Mouse (Mus musculus) liver, adult 2 months (tissue): Measurements from ENCODE around the gene Clcn6. TPM values are rescaled to one million over a fixed set of nuclear protein-coding genes. Genes with fewer than 3 reads are reported as not detected.

Source experiments
- DNase-seq: peaks from one replicate; pipeline ENCODE4 v3.0.0-alpha.2; 2011; ENCODE audit warnings: low read depth, low spot score; ENCODE audit errors: extremely low read depth
- H3K27ac ChIP-seq: fragments of 200-500 bp; replicated peaks from 2 replicates; pipeline ENCODE4 v1.5.1; 2012; ENCODE audit warnings: low read depth, mild to moderate bottlenecking, control low read depth, inconsistent platforms, low read length; ENCODE audit not compliant: insufficient read depth
- H3K27me3 ChIP-seq: fragments of 200-500 bp; 2 replicates; pipeline ENCODE4 v1.6.1; 2012; ENCODE audit warnings: mild to moderate bottlenecking, moderate library complexity, low read length, inconsistent platforms; ENCODE audit not compliant: control insufficient read depth, insufficient read depth
- H3K36me3 ChIP-seq: fragments of 200-500 bp; 2 replicates; pipeline ENCODE4 v1.6.1; 2012; ENCODE audit warnings: low read length, inconsistent platforms; ENCODE audit not compliant: control insufficient read depth, insufficient read depth
- H3K4me1 ChIP-seq: fragments of 200-500 bp; 2 replicates; pipeline ENCODE4 v1.6.1; 2011; ENCODE audit warnings: low read length; ENCODE audit not compliant: control insufficient read depth, insufficient read depth
- H3K4me3 ChIP-seq: fragments of 200-500 bp; 2 replicates; pipeline ENCODE4 v1.5.1; 2011; ENCODE audit warnings: low read depth, mild to moderate bottlenecking, control low read depth, low read length, moderate library complexity; ENCODE audit not compliant: insufficient read depth
- H3K79me2 ChIP-seq: fragments of 200-500 bp; 2 replicates; pipeline ENCODE4 v1.6.1; 2012; ENCODE audit warnings: inconsistent platforms, mild to moderate bottlenecking, low read length, moderate library complexity; ENCODE audit not compliant: control insufficient read depth, insufficient read depth
- H3K9ac ChIP-seq: fragments of 200-500 bp; 2 replicates; pipeline ENCODE4 v1.6.1; 2012; ENCODE audit warnings: low read depth, mild to moderate bottlenecking, control low read depth, inconsistent platforms, low read length
- CTCF ChIP-seq: fragments of 200-500 bp; IDR thresholded peaks from 2 replicates; pipeline ENCODE4 v1.5.1; 2011; ENCODE audit warnings: low read depth, low read length, control low read depth
- POLR2A ChIP-seq: fragments of 200-500 bp; IDR thresholded peaks from 2 replicates; pipeline ENCODE4 v1.6.1; 2011; ENCODE audit warnings: low read length, control low read depth; ENCODE audit not compliant: insufficient read depth; ENCODE audit errors: extremely low read depth
- WGBS: fragments of 180-500 bp; shearing (Covaris S2); methylation state at CpG from one replicate; pipeline ENCODE4 v1.1.7; 2018; 5-methylcytosine and 5-hydroxymethylcytosine counted together
- polyA plus RNA-seq: library from polyadenylated mRNA; depleted of rRNA; stranded (reverse); fragments of >200 nt; gene quantifications from 2 replicates; pipeline ENCODE4 v1.2.3, GENCODE M21; 2012
- total RNA-seq: library from RNA; depleted of rRNA; stranded (reverse); fragments of >200 nt; gene quantifications from 2 replicates; pipeline ENCODE4 v1.2.3, GENCODE M21; 2014

Gene Clcn6
- total and polyA plus RNA-seq, 2 experiments = 1.8 to 5.3 TPM

DNA sequence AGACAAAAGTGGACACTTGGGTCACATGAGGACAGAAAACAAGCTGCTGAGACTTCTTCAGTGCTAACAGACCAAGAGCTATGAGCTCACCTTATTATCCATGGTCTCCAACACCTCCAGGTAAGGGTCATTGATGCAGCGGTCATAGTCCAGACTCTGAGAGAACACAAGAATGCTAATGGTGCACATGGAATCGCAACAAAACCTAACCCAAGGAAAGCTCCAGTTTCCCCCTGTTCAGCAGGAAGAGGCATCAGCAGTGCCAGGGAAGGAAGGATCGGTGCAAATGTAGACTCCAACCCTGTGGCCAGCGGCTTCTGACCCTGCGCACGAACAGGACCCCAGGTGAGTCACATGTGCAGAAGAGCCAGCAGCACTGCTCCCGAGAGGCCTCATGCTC, 9.3 kb downstream of the Clcn6 start:
- TF ChIP-seq CTCF = no peak
- TF ChIP-seq POLR2A = no peak
- Histone ChIP-seq H3K36me3 (peaks cover 7% of the 10 kb centered on the region), H3K79me2 (no peaks in the 10 kb centered on the region), H3K27me3 (no peaks in the 10 kb centered on the region), H3K4me3 (no peak overlapping the region), H3K27ac (no peak overlapping the region), H3K9ac (no peak overlapping the region), H3K4me1 (no peaks in the 10 kb centered on the region)
- no peak for DNase-seq
- 96% methylated on average over 7 of the region's 7 CpGs for WGBS

DNA sequence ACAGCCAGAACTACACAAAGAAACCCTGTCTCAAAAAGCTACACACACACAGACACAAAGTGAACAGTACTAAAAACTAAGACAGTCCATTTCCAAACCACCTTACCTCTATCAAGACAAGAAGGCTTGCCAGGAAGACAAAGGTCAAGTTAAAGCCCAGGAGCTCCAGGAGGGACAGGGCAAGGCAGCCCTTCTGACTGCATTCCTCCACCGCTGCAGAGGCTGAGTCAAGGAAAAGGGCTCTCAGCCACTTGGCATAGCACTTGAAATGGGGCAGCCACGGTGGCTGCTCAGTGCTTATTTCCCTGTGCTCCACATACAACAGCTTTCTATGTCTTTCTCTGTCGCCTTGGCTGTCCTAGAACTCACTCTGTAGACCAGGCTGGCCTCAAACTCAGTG, 14.6 kb downstream of the Clcn6 start:
- no peak overlapping the region for H3K4me3 ChIP-seq
- DNase-seq = no peak
- peaks cover 11% of the 10 kb centered on the region for H3K36me3 ChIP-seq
- 93% methylated on average over 3 of the region's 3 CpGs for WGBS
- no peaks in the 10 kb centered on the region for H3K27me3 ChIP-seq
- no peak for TF ChIP-seq POLR2A
- no peak for TF ChIP-seq CTCF
- no peaks in the 10 kb centered on the region for H3K79me2 ChIP-seq
- H3K27ac ChIP-seq = no peak overlapping the region
- H3K9ac ChIP-seq = no peak overlapping the region
- no peaks in the 10 kb centered on the region for H3K4me1 ChIP-seq

DNA sequence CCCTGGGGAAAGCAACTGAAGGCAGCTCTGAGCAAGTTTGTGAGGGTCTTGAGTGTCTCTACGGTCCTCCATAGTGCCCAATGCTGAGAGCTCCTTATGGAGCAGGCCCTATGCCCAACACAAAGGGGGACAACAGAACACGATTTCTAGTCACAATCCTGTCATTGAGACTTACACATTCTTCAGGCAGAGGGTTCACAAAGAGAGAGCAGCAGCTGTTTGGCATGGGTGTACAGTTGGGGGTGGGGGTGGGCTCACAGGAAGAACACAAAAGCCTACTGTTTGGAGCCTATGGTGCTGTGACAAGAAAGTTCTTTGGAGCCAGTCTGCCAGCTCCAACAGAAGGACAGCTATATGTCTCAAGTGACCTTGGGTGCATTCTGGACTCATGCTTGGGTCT, 20.2 kb downstream of the Clcn6 start:
- Histone ChIP-seq H3K9ac (no peak overlapping the region), H3K36me3 (peaks cover 13% of the 10 kb centered on the region; the same call in 1 of the 2 replicates), H3K4me1 (no peaks in the 10 kb centered on the region), H3K27me3 (no peaks in the 10 kb centered on the region), H3K27ac (no peak overlapping the region), H3K4me3 (no peak overlapping the region), H3K79me2 (no peaks in the 10 kb centered on the region)
- no peak for DNase-seq
- no peak for TF ChIP-seq POLR2A
- TF ChIP-seq CTCF = no peak
- 84% methylated on average over 2 of the region's 2 CpGs for WGBS

DNA sequence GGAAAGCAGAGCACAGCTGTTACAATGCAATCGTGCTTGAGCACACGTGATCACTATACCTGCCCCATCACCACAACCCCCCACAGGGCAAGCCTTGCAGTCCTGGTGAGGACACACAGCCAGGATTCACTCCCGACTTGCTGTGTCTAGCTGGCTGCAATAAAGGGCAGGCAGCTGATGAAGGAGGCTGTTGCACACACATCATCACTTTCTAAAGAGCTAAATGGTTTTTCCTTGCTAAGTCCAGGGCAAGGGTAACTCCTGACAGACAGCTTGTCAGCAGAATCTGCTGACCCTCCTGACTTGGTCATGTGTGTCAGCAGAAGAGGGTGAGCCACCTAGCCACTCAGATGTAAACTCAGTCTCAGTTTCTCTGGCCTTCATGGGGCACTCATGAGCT, 21.6 kb downstream of the Clcn6 start:
- H3K79me2 ChIP-seq = no peaks in the 10 kb centered on the region
- H3K9ac ChIP-seq = no peak overlapping the region
- no peak for DNase-seq
- peaks cover 9% of the 10 kb centered on the region; the same call in 1 of the 2 replicates for H3K36me3 ChIP-seq
- no peaks in the 10 kb centered on the region for H3K27me3 ChIP-seq
- no peak overlapping the region for H3K4me3 ChIP-seq
- no peak overlapping the region for H3K27ac ChIP-seq
- WGBS = 76% methylated on average over 3 of the region's 3 CpGs
- no peaks in the 10 kb centered on the region for H3K4me1 ChIP-seq
- TF ChIP-seq CTCF = no peak
- no peak for TF ChIP-seq POLR2A

DNA sequence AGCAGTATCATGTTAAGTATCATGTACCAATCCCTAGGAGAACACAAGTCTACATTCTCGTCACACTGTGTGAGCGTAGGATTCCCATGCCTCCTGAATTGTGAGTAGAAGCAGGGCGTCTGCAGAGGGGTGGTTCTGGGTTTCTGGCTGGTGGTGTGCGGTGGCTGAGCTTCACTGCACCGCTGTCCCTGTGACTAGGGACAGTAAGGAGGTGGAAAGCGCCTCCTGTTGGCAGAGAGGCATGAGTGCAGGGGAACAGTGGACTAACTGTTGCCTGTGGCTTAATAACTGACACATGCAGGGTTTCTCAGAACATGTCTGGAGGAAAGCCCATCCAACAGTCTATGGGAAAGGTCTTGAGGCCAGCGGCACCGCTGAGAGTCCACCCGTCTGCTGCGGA, 23.2 kb downstream of the Clcn6 start:
- H3K27me3 ChIP-seq = no peaks in the 10 kb centered on the region
- no peaks in the 10 kb centered on the region for H3K4me1 ChIP-seq
- H3K79me2 ChIP-seq = no peaks in the 10 kb centered on the region
- no peak for DNase-seq
- peak; percentile 47 for TF ChIP-seq CTCF
- TF ChIP-seq POLR2A = no peak
- no peak overlapping the region for H3K9ac ChIP-seq
- H3K27ac ChIP-seq = no peak overlapping the region
- H3K36me3 ChIP-seq = peaks cover 8% of the 10 kb centered on the region; the same call in 1 of the 2 replicates
- WGBS = 90% methylated on average over 10 of the region's 10 CpGs
- H3K4me3 ChIP-seq = no peak overlapping the region

DNA sequence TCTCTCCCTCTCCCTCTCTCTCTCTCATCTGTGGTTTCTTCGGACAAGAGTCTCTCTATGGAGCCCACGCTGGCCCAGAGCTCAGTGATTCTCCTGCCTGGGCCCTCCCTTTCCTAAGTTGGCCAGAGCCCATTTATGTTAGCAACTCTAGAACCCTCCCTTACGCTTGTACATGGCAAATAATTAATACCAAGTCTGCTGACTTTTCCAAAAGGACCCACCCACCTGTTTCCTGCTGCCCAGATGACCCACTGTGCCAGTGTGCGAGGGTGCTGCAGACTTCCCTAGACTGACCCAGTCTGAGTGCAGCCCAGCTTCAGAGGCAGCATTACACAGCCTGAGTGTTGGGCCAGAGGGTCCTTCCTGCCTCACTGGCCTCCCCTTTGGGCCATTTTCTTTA, 26.4 kb downstream of the Clcn6 start:
- no peak for TF ChIP-seq POLR2A
- TF ChIP-seq CTCF = no peak
- no peak for DNase-seq
- H3K9ac ChIP-seq = no peak overlapping the region

More for the DNA sequence above, 26.4 kb downstream of the Clcn6 start:
- no peak overlapping the region for H3K27ac ChIP-seq
- H3K36me3 ChIP-seq = peaks cover 6% of the 10 kb centered on the region; the same call in 1 of the 2 replicates
- H3K4me1 ChIP-seq = no peaks in the 10 kb centered on the region
- no peaks in the 10 kb centered on the region for H3K27me3 ChIP-seq
- H3K4me3 ChIP-seq = no peak overlapping the region
- H3K79me2 ChIP-seq = no peaks in the 10 kb centered on the region
- 88% methylated on average over 4 of the region's 4 CpGs for WGBS
